Mouse (Mus musculus): ENCODE measurements around the gene Hnrnpa1. TPM values are rescaled to one million over a fixed set of nuclear protein-coding genes. Genes with fewer than 3 reads are reported as not detected.
"Not testable (repeated sequence)": the region's sequence is repeated elsewhere in the genome, so short reads cannot be mapped to it uniquely, and the experiment has no call there.

The Hnrnpa1 gene
- polyA plus RNA-seq, 1 experiment from 2014 or later: 220 TPM

DNA sequence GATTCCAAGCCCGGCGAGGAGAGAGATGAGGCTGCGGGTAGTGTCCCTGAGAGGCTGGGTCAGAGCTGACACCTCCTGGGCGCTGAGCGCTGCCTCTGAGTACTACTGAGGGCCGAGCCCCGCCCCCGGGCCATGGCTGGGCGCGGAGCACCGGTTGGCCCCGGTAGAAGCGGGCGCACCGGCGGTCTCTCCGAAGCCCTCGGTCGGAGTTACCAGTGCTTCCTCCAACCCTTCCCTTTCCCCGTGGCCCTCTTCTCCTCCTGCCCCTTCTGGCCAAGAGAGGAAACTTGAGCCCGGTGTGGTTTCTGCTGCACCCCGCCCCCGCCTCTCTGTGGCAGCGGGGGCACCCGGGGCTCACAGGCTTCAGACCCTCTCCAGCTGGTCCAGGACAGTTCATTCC lies 14.9 kb downstream of the Hnrnpa1 start:
- peaks cover 76% of the 10 kb centered on the region for H3K4me1 ChIP-seq (replicated peaks)
- no peaks in the 10 kb centered on the region for H3K9me3 ChIP-seq (replicated peaks)
- H3K9ac ChIP-seq: peak overlapping the region; percentile 94
- peak; percentile 32 for ATAC-seq (ENCODE audit: insufficient read depth)
- peak overlapping the region; percentile 85 for H3K4me2 ChIP-seq
- peak overlapping the region; percentile 77 for H3K4me3 ChIP-seq (replicated peaks)
- no peaks in the 10 kb centered on the region for H3K27me3 ChIP-seq
- peak overlapping the region; percentile 99 for H3K27ac ChIP-seq (replicated peaks)
- H3K36me3 ChIP-seq (replicated peaks): peaks cover 29% of the 10 kb centered on the region
- WGBS (ENCODE audit: insufficient replicate concordance): 0% methylated on average over 25 of the region's 25 CpGs

DNA sequence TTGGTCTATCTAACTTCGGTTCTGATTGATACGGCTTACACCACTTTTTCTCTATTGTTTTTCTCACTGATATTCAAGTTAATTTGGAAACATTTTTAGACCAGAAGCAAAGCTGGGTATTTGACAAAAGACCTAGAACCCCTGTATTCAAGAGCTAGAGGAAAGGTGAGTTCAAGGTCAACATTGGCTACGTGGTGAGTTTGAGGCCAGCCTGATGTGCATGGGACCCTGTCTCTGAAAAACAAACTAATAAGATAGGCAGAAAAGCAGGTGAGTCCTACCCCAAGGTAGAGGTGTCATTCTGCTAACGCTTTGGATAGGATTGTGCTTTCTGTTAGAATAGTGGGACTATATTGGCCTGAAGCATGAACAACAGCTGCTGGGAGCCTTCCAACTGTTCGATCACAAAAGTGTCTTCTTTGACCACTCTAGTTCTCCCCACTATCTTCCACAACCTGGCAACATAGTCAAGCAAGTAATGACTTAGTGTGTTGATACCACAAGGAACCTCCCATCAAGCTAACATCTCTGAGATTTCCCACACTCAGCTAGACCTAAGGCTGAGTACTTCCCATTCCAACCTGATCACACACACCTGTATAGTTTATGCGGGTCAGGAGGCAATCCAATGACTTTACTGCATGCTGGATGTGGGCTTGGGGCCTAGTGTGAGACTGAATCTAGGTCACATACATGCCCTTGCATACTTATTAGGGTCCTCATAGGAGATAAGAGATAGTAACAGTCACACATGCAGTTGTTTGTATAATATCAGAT lies 16.2 kb downstream of the Hnrnpa1 start:
- Histone ChIP-seq H3K9me3 (replicated peaks) (no peaks in the 10 kb centered on the region), H3K27ac (replicated peaks) (peak overlapping the region; percentile 99), H3K4me1 (replicated peaks) (peaks cover 75% of the 10 kb centered on the region), H3K36me3 (replicated peaks) (peaks cover 17% of the 10 kb centered on the region), H3K9ac (peak overlapping the region; percentile 94), H3K4me2 (peak overlapping the region; percentile 85), H3K4me3 (replicated peaks) (peak overlapping the region; percentile 77), H3K27me3 (no peaks in the 10 kb centered on the region)
- WGBS (ENCODE audit: insufficient replicate concordance): 57% methylated on average over 6 of the region's 6 CpGs
- ATAC-seq (ENCODE audit: insufficient read depth): no peak

DNA sequence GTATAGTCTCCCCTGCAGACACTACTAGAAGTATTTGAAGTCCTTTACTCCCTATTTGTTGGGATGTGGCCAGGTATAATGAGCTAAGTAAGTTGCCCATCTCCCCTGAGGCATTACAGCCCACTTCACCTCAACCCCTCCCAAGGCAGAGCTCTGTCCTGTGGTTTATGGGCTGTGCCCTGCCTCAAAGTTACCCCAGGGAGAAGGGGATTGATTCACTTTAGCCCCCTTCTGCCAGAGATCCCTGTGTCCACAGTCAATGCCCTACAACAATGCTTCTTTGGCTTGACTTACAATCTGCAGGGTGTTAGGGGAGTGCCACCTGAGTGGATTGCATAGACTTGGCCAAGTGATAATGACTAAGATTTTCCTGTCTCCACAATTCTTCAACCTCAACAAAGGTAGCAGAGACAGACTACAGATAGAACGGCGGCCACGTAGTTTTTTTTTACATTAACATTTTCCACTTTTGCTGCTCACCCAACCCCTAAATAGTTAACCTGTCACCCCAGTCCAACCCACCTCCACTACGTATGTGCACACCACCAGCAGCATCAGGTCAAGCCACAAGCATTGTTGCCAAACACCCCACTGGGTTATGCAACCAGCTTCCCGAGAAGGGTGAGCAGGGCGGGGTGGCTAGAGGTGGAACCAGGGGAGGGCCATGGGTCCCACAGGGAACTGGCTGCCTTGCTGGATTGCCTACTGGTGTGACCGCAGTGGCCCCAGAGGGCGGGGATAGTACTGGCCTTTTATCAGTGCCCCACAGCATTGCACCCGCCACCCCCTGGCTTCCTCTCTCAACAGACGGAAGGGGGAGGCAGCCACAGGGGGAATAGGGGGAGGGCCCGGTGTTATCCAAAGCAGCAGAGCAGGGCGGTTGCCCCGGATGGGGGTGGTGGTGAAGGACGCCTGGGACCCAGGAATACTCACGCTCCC lies 17.8 kb downstream of the Hnrnpa1 start, which contains the start of gene Nfe2:
TSS of gene Nfe2 (minus strand) at position 614 of the 939 bp plus-strand sequence.
- ATAC-seq (ENCODE audit: insufficient read depth): peak; percentile 96
- Histone ChIP-seq H3K27me3 (no peaks in the 10 kb centered on the region), H3K36me3 (replicated peaks) (peaks cover 2% of the 10 kb centered on the region; the same call in 1 of the 2 replicates), H3K4me2 (peak within 1 kb of the TSS; percentile 85), H3K9ac (peak within 1 kb of the TSS; percentile 86), H3K4me3 (replicated peaks) (peak within 1 kb of the TSS; percentile 77), H3K9me3 (replicated peaks) (no peaks in the 10 kb centered on the region), H3K4me1 (replicated peaks) (peaks cover 67% of the 10 kb centered on the region), H3K27ac (replicated peaks) (peak within 1 kb of the TSS; percentile 99)
- WGBS (ENCODE audit: insufficient replicate concordance): under 1% methylated on average over 15 of the region's 15 CpGs

DNA sequence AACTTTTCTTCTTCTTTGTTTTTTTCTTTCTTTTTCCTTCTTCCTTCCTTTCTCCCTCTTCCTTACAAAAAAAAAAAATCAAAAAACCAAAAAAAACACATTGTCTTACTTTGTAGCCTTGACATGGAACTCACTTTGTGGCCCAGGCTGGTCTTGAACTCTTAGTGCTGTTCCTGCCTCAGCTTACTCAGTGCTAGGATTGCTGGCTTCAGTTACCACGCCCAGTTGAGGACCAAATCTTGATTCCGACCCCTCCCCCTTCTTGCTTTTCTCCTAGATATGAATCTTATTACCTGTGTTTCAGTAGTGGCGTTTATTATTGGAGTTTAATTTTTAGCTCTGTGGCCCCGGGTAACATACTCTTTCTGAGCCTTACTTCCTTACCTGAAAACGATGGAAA lies 18.9 kb downstream of the Hnrnpa1 start:
- 31% methylated on average over 5 of the region's 5 CpGs for WGBS (ENCODE audit: insufficient replicate concordance)
- H3K9me3 ChIP-seq (replicated peaks): no peaks in the 10 kb centered on the region
- peak overlapping the region; percentile 85 for H3K4me2 ChIP-seq
- no peak overlapping the region; the same call in 1 of the 2 replicates for H3K9ac ChIP-seq
- no peak for ATAC-seq (ENCODE audit: insufficient read depth)
- H3K4me1 ChIP-seq (replicated peaks): peaks cover 67% of the 10 kb centered on the region
- H3K27ac ChIP-seq (replicated peaks): peak overlapping the region; percentile 99
- H3K27me3 ChIP-seq: no peaks in the 10 kb centered on the region
- no peaks in the 10 kb centered on the region for H3K36me3 ChIP-seq (replicated peaks)
- peak overlapping the region; percentile 77; the same call in 1 of the 2 replicates for H3K4me3 ChIP-seq (replicated peaks)

DNA sequence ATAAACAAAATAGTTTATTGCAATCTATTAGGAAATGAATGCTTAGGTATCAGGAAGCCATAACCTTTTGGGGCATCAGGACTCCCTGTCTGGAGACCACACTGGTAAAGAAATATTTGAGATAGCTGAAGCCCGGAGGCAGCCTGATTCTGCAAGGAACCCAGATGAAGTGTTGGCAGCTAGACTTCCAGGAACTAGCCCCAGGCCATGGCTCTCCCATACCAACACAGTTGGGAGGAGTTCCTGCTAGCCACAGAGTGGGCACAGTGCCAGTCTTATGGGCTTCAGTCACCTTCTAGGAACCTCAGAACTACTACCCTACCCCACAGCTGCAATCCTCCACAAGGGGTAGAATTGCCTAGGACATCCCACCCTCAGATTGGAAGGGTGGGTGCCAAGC lies 19.8 kb downstream of the Hnrnpa1 start:
- Histone ChIP-seq H3K9me3 (replicated peaks) (no peaks in the 10 kb centered on the region), H3K4me2 (peak overlapping the region; percentile 41), H3K4me1 (replicated peaks) (peaks cover 74% of the 10 kb centered on the region), H3K27ac (replicated peaks) (peak overlapping the region; percentile 99), H3K4me3 (replicated peaks) (0 out of 2 replicates have a peak overlapping the region, but pooled peaks have one; percentile 4), H3K27me3 (no peaks in the 10 kb centered on the region), H3K9ac (peak overlapping the region; percentile 39), H3K36me3 (replicated peaks) (no peaks in the 10 kb centered on the region)
- 6% methylated on average over 1 of the region's 1 CpGs for WGBS (ENCODE audit: insufficient replicate concordance)
- ATAC-seq (ENCODE audit: insufficient read depth): no peak

DNA sequence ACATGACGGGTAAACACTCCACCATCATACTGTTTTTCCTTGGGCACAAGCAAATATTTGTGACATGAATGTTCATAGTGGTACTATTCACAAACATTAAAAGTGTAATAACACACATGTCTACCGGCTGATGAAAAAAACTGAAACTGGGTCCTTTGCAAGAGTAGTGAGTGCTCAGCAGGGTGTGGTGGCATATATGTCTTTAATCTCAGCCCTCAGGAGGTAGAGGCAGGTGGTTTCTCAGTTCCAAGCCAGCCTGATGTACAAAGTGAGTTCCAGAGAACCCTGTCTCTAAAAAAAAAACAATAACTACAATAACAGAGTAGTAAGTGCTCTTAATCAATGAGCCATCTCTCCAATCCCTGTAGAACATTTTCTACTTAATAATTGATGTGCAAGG lies 24.6 kb downstream of the Hnrnpa1 start:
- no peaks in the 10 kb centered on the region for H3K9me3 ChIP-seq (replicated peaks)
- H3K36me3 ChIP-seq (replicated peaks): no peaks in the 10 kb centered on the region
- no peak overlapping the region for H3K4me3 ChIP-seq (replicated peaks)
- WGBS (ENCODE audit: insufficient replicate concordance): 43% methylated on average over 2 of the region's 2 CpGs
- peak overlapping the region; percentile 46 for H3K27ac ChIP-seq (replicated peaks)
- peaks cover 58% of the 10 kb centered on the region for H3K4me1 ChIP-seq (replicated peaks)
- no peak overlapping the region for H3K9ac ChIP-seq
- H3K4me2 ChIP-seq: 0 out of 2 replicates have a peak overlapping the region, but pooled peaks have one; percentile 1
- ATAC-seq (ENCODE audit: insufficient read depth): peak; percentile 50; the same call in 1 of the 2 replicates
- H3K27me3 ChIP-seq: no peaks in the 10 kb centered on the region

DNA sequence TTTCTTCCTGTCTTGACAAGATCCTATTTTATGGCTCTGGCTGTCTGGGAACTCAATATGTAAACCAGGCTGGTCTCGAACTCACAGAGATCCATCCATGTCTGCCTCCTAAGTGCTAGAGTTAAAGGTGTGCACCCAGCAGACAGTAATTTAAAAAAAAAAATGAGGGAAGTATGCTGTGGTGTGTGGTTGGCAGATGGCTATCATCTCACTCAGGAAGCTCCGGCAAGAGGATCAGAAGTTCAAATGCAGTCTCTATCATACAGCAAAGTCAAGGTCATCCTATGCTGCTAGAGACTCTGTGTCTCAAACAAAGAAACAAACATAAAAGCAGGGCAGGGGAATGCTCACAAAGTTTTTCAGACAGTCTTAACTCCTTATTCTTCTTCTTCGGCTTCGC lies 28.7 kb downstream of the Hnrnpa1 start:
- Histone ChIP-seq H3K4me1 (replicated peaks) (peaks cover 51% of the 10 kb centered on the region), H3K27me3 (no peaks in the 10 kb centered on the region), H3K4me2 (no peak overlapping the region), H3K4me3 (replicated peaks) (no peak overlapping the region), H3K36me3 (replicated peaks) (no peaks in the 10 kb centered on the region), H3K27ac (replicated peaks) (peak overlapping the region; percentile 55; the same call in 1 of the 2 replicates), H3K9me3 (replicated peaks) (no peaks in the 10 kb centered on the region), H3K9ac (no peak overlapping the region)
- 42% methylated on average over 4 of the region's 4 CpGs for WGBS (ENCODE audit: insufficient replicate concordance)
- no peak for ATAC-seq (ENCODE audit: insufficient read depth)

DNA sequence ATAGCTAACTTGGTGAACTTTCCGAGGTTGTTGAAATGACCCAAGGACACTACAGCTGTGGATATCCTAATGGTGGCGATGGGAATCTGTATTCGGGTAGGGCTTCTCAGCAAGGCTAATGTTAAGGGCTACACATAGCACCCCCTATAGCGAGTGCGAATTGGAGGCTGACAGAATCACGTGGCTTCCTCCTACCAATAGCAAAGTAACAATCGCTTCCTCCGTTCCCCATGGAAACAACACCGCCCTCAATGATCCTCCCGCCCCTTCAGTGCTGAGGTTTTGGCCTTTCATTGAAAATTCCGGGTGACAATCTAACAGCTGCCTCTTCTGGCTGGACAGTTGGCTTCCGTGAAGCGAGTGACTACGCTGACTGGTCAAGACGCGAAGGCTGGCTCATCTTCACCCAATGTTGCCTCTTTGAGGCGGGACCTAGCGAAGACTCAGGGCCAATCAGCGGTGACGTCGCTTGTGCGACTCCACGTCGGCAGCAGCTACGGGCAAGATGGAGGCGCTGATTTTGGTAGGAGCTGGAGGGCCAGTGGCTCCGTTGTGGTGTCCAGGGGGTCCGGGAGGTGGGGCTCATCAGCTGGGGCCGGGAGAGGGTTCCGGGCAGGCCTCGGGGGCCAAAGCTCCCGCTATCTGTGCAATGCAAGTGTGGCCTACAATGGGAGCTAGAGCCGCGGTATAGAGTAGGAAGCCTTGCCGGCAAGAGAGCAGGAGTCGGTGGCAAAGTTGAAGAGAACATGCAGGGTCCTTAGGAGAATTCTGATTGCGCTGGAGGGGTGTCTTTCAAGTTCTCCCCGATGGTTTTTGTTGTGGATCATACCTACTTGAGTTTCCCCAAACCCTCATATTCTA lies 32.4 kb downstream of the Hnrnpa1 start, which contains the start of gene Copz1:
TSS of gene Copz1 (plus strand) at position 296 of the 861 bp plus-strand sequence.
- Histone ChIP-seq H3K4me1 (replicated peaks) (peaks cover 59% of the 10 kb centered on the region), H3K4me2 (peak within 1 kb of the TSS; percentile 77), H3K9me3 (replicated peaks) (no peaks in the 10 kb centered on the region), H3K27me3 (no peaks in the 10 kb centered on the region), H3K4me3 (replicated peaks) (peak within 1 kb of the TSS; percentile 88), H3K36me3 (replicated peaks) (peaks cover 13% of the 10 kb centered on the region), H3K9ac (peak within 1 kb of the TSS; percentile 84), H3K27ac (replicated peaks) (peak within 1 kb of the TSS; percentile 89)
- ATAC-seq (ENCODE audit: insufficient read depth): peak; percentile 98
- under 1% methylated on average over 38 of the region's 38 CpGs for WGBS (ENCODE audit: insufficient replicate concordance)

DNA sequence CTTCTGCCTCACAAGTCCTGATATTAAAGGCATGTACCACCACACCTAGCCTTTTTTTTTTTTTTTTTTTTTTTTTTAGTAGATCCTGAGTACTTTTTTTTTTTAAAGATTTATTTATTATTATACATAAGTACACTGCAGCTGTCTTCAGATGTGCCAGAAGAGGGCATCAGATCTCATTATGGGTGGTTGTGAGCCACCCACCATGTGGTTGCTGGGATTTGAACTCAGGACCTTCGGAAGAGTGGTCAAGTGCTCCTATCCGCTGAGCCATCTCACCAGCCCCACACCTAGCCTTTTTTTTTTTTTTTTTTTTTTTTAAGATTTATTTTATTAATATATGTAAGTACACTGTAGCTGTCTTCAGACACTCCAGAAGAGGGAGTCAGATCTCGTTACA lies 35.7 kb downstream of the Hnrnpa1 start:
- WGBS (ENCODE audit: insufficient replicate concordance): 88% methylated on average over 3 of the region's 3 CpGs
- not testable (repeated sequence) for H3K27me3 ChIP-seq; H3K4me3 ChIP-seq (replicated peaks); H3K9ac ChIP-seq; H3K9me3 ChIP-seq (replicated peaks); H3K27ac ChIP-seq (replicated peaks); ATAC-seq (ENCODE audit: insufficient read depth)
- Histone ChIP-seq H3K36me3 (replicated peaks) (peaks cover 31% of the 10 kb centered on the region), H3K4me2 (0 out of 2 replicates have a peak overlapping the region, but pooled peaks have one; percentile 77), H3K4me1 (replicated peaks) (peaks cover 79% of the 10 kb centered on the region)

DNA sequence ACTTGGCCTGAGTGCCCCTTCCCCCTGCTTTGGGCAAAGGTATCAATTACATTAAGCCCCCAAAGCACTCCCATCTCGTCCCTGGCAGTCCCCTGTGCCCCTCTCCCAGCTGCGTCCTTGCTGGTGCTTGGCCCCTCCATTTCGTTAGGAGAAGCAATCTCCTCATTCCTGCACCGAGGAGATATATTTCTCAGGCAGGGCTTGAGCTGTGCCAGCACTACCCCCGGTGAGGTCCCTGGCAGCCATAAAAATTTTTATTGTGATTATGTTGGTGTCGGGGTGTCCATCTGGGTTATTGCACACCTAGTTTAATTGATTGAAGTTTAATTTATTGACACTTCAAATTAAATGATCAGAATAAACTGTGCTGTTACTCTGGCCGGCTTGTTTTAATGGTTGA lies 37.7 kb downstream of the Hnrnpa1 start:
- no peak for ATAC-seq (ENCODE audit: insufficient read depth)
- no peak overlapping the region; the same call in 1 of the 2 replicates for H3K27ac ChIP-seq (replicated peaks)
- no peak overlapping the region for H3K9ac ChIP-seq
- peaks cover 79% of the 10 kb centered on the region for H3K4me1 ChIP-seq (replicated peaks)
- H3K4me2 ChIP-seq: no peak overlapping the region
- H3K36me3 ChIP-seq (replicated peaks): peaks cover 34% of the 10 kb centered on the region
- WGBS (ENCODE audit: insufficient replicate concordance): 68% methylated on average over 7 of the region's 7 CpGs
- H3K4me3 ChIP-seq (replicated peaks): no peak overlapping the region
- H3K9me3 ChIP-seq (replicated peaks): no peaks in the 10 kb centered on the region
- no peaks in the 10 kb centered on the region for H3K27me3 ChIP-seq
